Mouse (Mus musculus): ENCODE data around the gene Thap4. TPM values are rescaled to one million over a fixed set of nuclear protein-coding genes. Genes with fewer than 3 reads are reported as not detected.

Thap4 gene
- polyA plus RNA-seq, 1 experiment from 2014 or later: 42.7 TPM

DNA sequence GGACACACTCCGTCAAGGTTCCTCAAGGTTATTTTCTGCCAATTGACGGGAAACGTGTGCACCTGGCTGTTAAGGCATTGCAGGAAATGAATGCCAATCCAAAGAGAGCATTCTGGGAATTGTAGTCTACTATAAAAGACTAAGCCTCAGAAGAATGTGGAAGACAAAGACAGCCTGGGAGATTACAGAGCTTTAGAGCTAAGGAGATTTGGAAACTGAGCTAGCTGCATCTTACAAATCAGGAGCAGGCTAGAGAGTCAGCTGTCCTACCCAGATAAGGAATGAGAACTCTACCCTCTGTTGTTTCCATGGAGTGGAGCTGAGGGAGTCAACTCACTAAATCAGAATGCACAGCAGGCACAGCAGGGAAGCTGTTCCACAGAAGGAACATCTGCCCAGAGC is 22.8 kb downstream of the Thap4 start:
- no peaks in the 10 kb centered on the region for H3K27me3 ChIP-seq (ENCODE audit: control insufficient read depth, insufficient read depth, low read length)
- ATAC-seq (ENCODE audit: insufficient read depth, low FRiP score): no peak
- no peaks in the 10 kb centered on the region for H3K4me1 ChIP-seq (ENCODE audit: control insufficient read depth, insufficient read depth, low read length)
- no peak overlapping the region for H3K4me3 ChIP-seq (replicated peaks; ENCODE audit: low read length)
- no peak overlapping the region for H3K27ac ChIP-seq (ENCODE audit: low read length)
- H3K4me2 ChIP-seq (ENCODE audit: low read depth, low read length): peak overlapping the region; percentile 34; the same call in 1 of the 2 replicates
- H3K9ac ChIP-seq (ENCODE audit: low read length): no peak overlapping the region
- 36% methylated on average over 3 of the region's 3 CpGs for WGBS
- H3K36me3 ChIP-seq (ENCODE audit: control insufficient read depth, insufficient read depth, low read length): no peaks in the 10 kb centered on the region
- H3K9me3 ChIP-seq (replicated peaks; ENCODE audit: control insufficient read depth, low read length): no peaks in the 10 kb centered on the region

DNA sequence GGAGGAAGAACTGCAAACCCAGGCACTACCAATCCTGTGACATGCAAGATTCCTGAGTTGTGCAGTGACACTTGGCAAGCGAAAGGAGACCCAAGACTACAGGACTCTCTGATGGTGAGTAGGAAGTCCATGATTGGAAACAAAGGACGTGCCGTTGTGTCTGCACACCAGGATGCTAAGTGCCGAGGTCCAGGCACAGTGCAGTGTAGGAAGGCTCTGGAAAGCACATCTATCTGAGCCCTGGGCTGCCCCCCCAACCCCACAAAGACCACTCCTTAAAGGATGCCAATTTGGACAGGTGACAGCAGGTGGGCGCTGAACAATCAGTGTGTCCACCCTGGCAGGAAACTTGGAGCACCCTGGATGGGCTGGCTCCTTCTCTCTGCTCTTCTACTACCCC is 23.6 kb downstream of the Thap4 start:
- H3K27ac ChIP-seq (ENCODE audit: low read length): no peak overlapping the region
- no peaks in the 10 kb centered on the region for H3K4me1 ChIP-seq (ENCODE audit: control insufficient read depth, insufficient read depth, low read length)
- no peaks in the 10 kb centered on the region for H3K27me3 ChIP-seq (ENCODE audit: control insufficient read depth, insufficient read depth, low read length)
- no peaks in the 10 kb centered on the region for H3K9me3 ChIP-seq (replicated peaks; ENCODE audit: control insufficient read depth, low read length)
- H3K9ac ChIP-seq (ENCODE audit: low read length): no peak overlapping the region
- no peak overlapping the region for H3K4me2 ChIP-seq (ENCODE audit: low read depth, low read length)
- no peak for ATAC-seq (ENCODE audit: insufficient read depth, low FRiP score)
- H3K4me3 ChIP-seq (replicated peaks; ENCODE audit: low read length): no peak overlapping the region
- WGBS: 93% methylated on average over 5 of the region's 5 CpGs
- no peaks in the 10 kb centered on the region for H3K36me3 ChIP-seq (ENCODE audit: control insufficient read depth, insufficient read depth, low read length)

DNA sequence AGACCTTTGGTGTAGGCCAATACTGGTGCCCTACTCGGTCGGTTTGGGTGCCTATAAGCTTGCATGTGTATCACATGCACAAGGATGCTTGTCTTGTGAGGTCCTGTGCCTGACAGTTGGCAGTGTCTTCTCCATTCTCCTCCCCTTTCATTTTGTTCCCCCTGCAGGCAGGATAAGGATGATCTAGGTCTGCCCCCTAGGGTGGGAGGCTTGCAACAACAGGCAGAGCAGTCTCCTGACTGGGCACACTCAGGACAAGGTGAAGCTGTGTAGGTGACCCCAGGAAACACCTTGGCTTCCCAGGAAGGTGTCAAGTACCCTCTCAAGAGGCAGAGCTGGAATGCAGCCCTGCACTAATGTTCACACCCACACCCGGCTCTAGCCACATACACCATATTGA is 27.7 kb downstream of the Thap4 start:
- no peaks in the 10 kb centered on the region for H3K9me3 ChIP-seq (replicated peaks; ENCODE audit: control insufficient read depth, low read length)
- no peak overlapping the region for H3K4me2 ChIP-seq (ENCODE audit: low read depth, low read length)
- H3K4me1 ChIP-seq (ENCODE audit: control insufficient read depth, insufficient read depth, low read length): no peaks in the 10 kb centered on the region
- WGBS: 64% methylated on average over 3 of the region's 3 CpGs
- no peaks in the 10 kb centered on the region for H3K27me3 ChIP-seq (ENCODE audit: control insufficient read depth, insufficient read depth, low read length)
- ATAC-seq (ENCODE audit: insufficient read depth, low FRiP score): peak; percentile 34; the same call in 1 of the 2 replicates
- H3K4me3 ChIP-seq (replicated peaks; ENCODE audit: low read length): no peak overlapping the region
- no peak overlapping the region for H3K9ac ChIP-seq (ENCODE audit: low read length)
- H3K36me3 ChIP-seq (ENCODE audit: control insufficient read depth, insufficient read depth, low read length): no peaks in the 10 kb centered on the region
- H3K27ac ChIP-seq (ENCODE audit: low read length): no peak overlapping the region

DNA sequence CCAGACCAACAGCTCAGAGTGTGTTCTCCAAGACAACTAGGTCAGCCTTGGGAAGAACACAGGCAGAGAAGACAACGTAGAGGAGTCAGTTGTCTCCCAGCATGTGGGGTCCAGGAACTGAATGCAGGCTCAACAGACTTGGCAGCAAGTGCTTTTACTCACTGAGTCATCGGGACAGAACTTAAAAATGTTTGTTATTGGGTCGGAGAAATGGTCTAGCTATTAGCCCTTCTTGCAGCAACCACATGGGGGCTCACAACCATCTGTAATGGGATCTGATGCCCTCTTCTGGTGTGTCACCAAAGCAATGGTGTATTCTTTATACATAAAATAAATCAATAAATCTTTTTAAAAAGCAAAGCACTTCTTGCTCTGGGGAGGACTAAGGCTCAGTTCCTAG is 28.5 kb downstream of the Thap4 start:
- H3K9ac ChIP-seq (ENCODE audit: low read length): no peak overlapping the region
- H3K4me1 ChIP-seq (ENCODE audit: control insufficient read depth, insufficient read depth, low read length): no peaks in the 10 kb centered on the region
- H3K36me3 ChIP-seq (ENCODE audit: control insufficient read depth, insufficient read depth, low read length): no peaks in the 10 kb centered on the region
- H3K4me2 ChIP-seq (ENCODE audit: low read depth, low read length): no peak overlapping the region
- no peak for ATAC-seq (ENCODE audit: insufficient read depth, low FRiP score)
- no peaks in the 10 kb centered on the region for H3K9me3 ChIP-seq (replicated peaks; ENCODE audit: control insufficient read depth, low read length)
- no peaks in the 10 kb centered on the region for H3K27me3 ChIP-seq (ENCODE audit: control insufficient read depth, insufficient read depth, low read length)
- no peak overlapping the region for H3K4me3 ChIP-seq (replicated peaks; ENCODE audit: low read length)
- 77% methylated on average over 3 of the region's 3 CpGs for WGBS
- no peak overlapping the region for H3K27ac ChIP-seq (ENCODE audit: low read length)

DNA sequence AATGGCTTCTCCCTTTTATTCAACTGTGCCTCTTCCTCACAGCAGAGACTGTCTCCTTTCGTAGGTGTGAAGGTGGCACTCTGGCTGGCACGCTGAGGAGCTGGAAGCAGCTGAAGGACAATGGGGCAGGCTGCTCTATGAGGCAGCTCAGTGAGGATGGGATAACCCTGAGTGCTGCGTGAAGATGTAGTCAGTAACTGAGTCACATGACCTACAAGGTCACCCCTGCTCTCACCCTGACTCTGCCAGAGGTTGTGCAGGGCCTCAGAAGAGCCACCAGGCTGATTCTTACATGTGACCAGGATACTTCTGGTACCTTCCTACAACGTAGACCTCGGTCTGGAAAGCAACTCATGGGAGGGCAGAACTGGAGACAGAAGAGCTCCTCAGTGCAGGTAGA is 29.0 kb downstream of the Thap4 start:
- H3K4me3 ChIP-seq (replicated peaks; ENCODE audit: low read length): no peak overlapping the region
- no peaks in the 10 kb centered on the region for H3K27me3 ChIP-seq (ENCODE audit: control insufficient read depth, insufficient read depth, low read length)
- H3K27ac ChIP-seq (ENCODE audit: low read length): no peak overlapping the region
- H3K9me3 ChIP-seq (replicated peaks; ENCODE audit: control insufficient read depth, low read length): no peaks in the 10 kb centered on the region
- no peak for ATAC-seq (ENCODE audit: insufficient read depth, low FRiP score)
- WGBS: 85% methylated on average over 5 of the region's 5 CpGs
- no peak overlapping the region for H3K4me2 ChIP-seq (ENCODE audit: low read depth, low read length)
- H3K9ac ChIP-seq (ENCODE audit: low read length): no peak overlapping the region
- H3K36me3 ChIP-seq (ENCODE audit: control insufficient read depth, insufficient read depth, low read length): no peaks in the 10 kb centered on the region
- H3K4me1 ChIP-seq (ENCODE audit: control insufficient read depth, insufficient read depth, low read length): no peaks in the 10 kb centered on the region

DNA sequence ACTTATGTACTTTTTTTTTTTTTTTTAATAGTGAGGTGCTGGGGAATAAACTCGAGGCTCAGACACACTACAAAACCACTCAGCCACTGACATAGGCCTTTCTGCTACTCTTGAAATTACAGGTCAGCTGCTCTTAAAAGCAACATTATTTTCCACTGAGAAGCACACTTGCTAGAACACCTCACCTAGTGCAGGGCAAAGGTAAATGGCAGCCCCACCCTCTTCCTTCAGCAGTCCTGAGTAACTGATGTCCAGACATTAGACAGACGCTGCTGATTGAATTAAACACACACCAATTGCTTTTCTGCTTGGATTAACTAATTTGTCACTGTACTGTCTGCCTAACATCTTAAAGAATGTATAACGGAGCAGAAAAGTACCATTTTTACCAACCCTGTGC is 30.0 kb downstream of the Thap4 start:
- Histone ChIP-seq H3K4me1 (ENCODE audit: control insufficient read depth, insufficient read depth, low read length) (no peaks in the 10 kb centered on the region), H3K36me3 (ENCODE audit: control insufficient read depth, insufficient read depth, low read length) (no peaks in the 10 kb centered on the region), H3K27me3 (ENCODE audit: control insufficient read depth, insufficient read depth, low read length) (no peaks in the 10 kb centered on the region), H3K4me2 (ENCODE audit: low read depth, low read length) (no peak overlapping the region), H3K4me3 (replicated peaks; ENCODE audit: low read length) (no peak overlapping the region), H3K9ac (ENCODE audit: low read length) (no peak overlapping the region), H3K9me3 (replicated peaks; ENCODE audit: control insufficient read depth, low read length) (no peaks in the 10 kb centered on the region), H3K27ac (ENCODE audit: low read length) (no peak overlapping the region)
- no peak for ATAC-seq (ENCODE audit: insufficient read depth, low FRiP score)
- 70% methylated on average over 3 of the region's 3 CpGs for WGBS

DNA sequence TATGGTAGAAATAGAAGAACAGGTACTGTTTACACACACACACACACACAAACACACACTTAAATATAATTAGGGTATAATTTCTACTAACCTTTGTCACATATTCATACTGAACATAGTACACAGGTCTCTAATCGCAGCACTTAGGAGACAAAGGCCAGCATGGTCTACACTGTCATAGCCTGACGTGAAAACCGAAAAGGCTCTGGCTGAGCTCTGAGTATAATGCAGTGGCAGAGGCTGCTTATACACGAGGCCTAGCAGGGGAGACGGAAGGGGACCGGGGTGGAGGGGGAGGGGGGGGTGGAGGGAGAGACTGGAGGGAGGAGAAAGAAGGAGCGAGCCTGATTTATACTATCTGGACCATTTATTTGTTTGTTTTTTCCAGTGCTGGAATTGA is 33.1 kb downstream of the Thap4 start:
- Histone ChIP-seq H3K36me3 (ENCODE audit: control insufficient read depth, insufficient read depth, low read length) (no peaks in the 10 kb centered on the region), H3K27ac (ENCODE audit: low read length) (no peak overlapping the region), H3K4me3 (replicated peaks; ENCODE audit: low read length) (no peak overlapping the region), H3K27me3 (ENCODE audit: control insufficient read depth, insufficient read depth, low read length) (no peaks in the 10 kb centered on the region), H3K9ac (ENCODE audit: low read length) (no peak overlapping the region), H3K9me3 (replicated peaks; ENCODE audit: control insufficient read depth, low read length) (no peaks in the 10 kb centered on the region), H3K4me2 (ENCODE audit: low read depth, low read length) (no peak overlapping the region), H3K4me1 (ENCODE audit: control insufficient read depth, insufficient read depth, low read length) (no peaks in the 10 kb centered on the region)
- no peak for ATAC-seq (ENCODE audit: insufficient read depth, low FRiP score)
- 66% methylated on average over 7 of the region's 7 CpGs for WGBS

DNA sequence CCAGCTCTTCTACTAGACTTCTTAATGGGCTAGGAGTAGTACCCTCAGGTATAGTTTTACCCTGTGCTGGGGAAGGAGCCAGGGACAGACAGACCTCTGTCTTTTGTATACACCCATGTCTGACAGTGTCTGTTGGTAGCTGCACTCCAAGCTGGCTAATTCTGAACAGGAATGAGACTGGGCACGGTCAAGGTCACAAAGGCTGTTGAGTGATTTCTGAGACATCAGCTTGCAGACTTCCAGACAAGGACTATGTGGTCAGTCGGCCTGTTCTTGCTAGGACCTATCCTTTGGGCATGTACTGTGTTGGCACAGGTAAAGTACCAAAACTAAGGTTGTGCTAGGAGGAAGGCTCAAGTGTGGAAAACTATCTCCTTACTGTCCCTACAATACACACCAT is 38.5 kb downstream of the Thap4 start:
- Histone ChIP-seq H3K36me3 (ENCODE audit: control insufficient read depth, insufficient read depth, low read length) (peaks cover 7% of the 10 kb centered on the region; the same call in 1 of the 2 replicates), H3K4me3 (replicated peaks; ENCODE audit: low read length) (no peak overlapping the region), H3K9me3 (replicated peaks; ENCODE audit: control insufficient read depth, low read length) (no peaks in the 10 kb centered on the region), H3K9ac (ENCODE audit: low read length) (no peak overlapping the region), H3K27me3 (ENCODE audit: control insufficient read depth, insufficient read depth, low read length) (no peaks in the 10 kb centered on the region), H3K4me1 (ENCODE audit: control insufficient read depth, insufficient read depth, low read length) (no peaks in the 10 kb centered on the region), H3K27ac (ENCODE audit: low read length) (no peak overlapping the region), H3K4me2 (ENCODE audit: low read depth, low read length) (no peak overlapping the region)
- 92% methylated on average over 2 of the region's 2 CpGs for WGBS
- no peak for ATAC-seq (ENCODE audit: insufficient read depth, low FRiP score)

DNA sequence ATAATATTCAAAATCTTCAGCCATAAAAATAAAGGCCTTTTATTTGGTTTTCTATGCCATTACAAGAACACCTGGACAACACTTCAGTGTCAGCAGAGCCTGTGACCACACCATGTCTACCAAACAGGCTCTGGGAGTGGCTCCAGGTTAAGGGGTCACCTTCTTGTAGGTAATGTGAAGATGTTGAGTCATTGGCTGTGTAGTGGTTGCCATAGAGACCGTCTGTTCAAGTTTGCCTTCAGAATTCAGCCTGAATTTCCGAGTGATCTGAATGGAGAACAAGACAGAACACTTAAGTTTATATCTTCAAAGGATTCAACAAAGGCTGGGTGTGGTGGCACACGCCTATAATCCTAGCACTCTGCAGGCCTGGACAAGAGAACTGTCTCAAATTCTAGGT is 49.3 kb downstream of the Thap4 start:
- 0 out of 2 replicates have a peak, but pooled peaks cover 3% of the 10 kb centered on the region for H3K4me1 ChIP-seq (ENCODE audit: control insufficient read depth, insufficient read depth, low read length)
- H3K27ac ChIP-seq (ENCODE audit: low read length): no peak overlapping the region
- H3K9me3 ChIP-seq (replicated peaks; ENCODE audit: control insufficient read depth, low read length): no peaks in the 10 kb centered on the region
- no peaks in the 10 kb centered on the region for H3K27me3 ChIP-seq (ENCODE audit: control insufficient read depth, insufficient read depth, low read length)
- H3K4me2 ChIP-seq (ENCODE audit: low read depth, low read length): no peak overlapping the region
- H3K36me3 ChIP-seq (ENCODE audit: control insufficient read depth, insufficient read depth, low read length): no peaks in the 10 kb centered on the region
- WGBS: 67% methylated on average over 3 of the region's 3 CpGs
- peak; percentile 79 for ATAC-seq (ENCODE audit: insufficient read depth, low FRiP score)
- no peak overlapping the region for H3K4me3 ChIP-seq (replicated peaks; ENCODE audit: low read length)
- H3K9ac ChIP-seq (ENCODE audit: low read length): no peak overlapping the region

DNA sequence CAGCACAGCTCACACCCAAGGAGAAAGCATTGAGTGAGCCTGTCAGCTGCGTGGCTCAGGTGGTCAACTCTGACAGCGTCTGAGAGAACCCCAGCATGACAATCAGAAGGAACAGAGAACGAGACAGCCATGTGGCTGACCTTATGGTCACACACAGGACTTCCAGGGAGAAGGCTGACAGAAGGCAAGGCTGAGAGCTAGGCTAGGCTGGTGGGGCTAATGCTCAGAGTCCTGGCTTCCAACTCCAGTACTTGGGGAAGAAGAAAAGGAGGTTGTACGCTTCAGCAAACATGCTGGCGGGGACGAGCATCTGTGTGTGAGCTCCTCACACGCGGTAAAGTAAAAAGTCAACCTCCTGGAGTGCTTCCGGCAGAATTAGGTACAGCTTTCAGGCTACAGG is 50.3 kb downstream of the Thap4 start:
- no peak overlapping the region for H3K9ac ChIP-seq (ENCODE audit: low read length)
- no peaks in the 10 kb centered on the region for H3K36me3 ChIP-seq (ENCODE audit: control insufficient read depth, insufficient read depth, low read length)
- H3K4me2 ChIP-seq (ENCODE audit: low read depth, low read length): no peak overlapping the region
- no peak overlapping the region for H3K4me3 ChIP-seq (replicated peaks; ENCODE audit: low read length)
- WGBS: 85% methylated on average over 9 of the region's 9 CpGs
- H3K27me3 ChIP-seq (ENCODE audit: control insufficient read depth, insufficient read depth, low read length): no peaks in the 10 kb centered on the region
- H3K4me1 ChIP-seq (ENCODE audit: control insufficient read depth, insufficient read depth, low read length): 0 out of 2 replicates have a peak, but pooled peaks cover 3% of the 10 kb centered on the region
- H3K9me3 ChIP-seq (replicated peaks; ENCODE audit: control insufficient read depth, low read length): no peaks in the 10 kb centered on the region
- H3K27ac ChIP-seq (ENCODE audit: low read length): no peak overlapping the region; the same call in 1 of the 2 replicates
- ATAC-seq (ENCODE audit: insufficient read depth, low FRiP score): no peak
